Mouse (Mus musculus) left cerebral cortex, postnatal 25 days (tissue): ENCODE data around the gene Chil3. TPM values are rescaled to one million over a fixed set of nuclear protein-coding genes. Genes with fewer than 3 reads are reported as not detected.

Source experiments
- total RNA-seq, 2 experiments: library from RNA; stranded (reverse); gene quantifications; 2 replicates each; pipeline ENCODE4 v1.2.3; 2021

The Chil3 gene
- total RNA-seq, 2 experiments from 2014 or later, result not detected

Other genes starting within 250 kb of the Chil3 start
- gene I830077J02Rik, start 234.9 kb downstream of the Chil3 start, total RNA-seq, result under 1 TPM; 0.44 to 0.78 TPM
- gene Wdr77, start 208.2 kb downstream of the Chil3 start, total RNA-seq, result 10 to 100 TPM; 49.5 to 51.6 TPM
- gene Atp5f1, start 207.5 kb downstream of the Chil3 start, total RNA-seq, result 100 to 1,000 TPM; 272 to 278 TPM
- gene Ovgp1, start 193.9 kb downstream of the Chil3 start, total RNA-seq, result 1 to 10 TPM; 1.5 to 2.3 TPM
- not detected for gene Pifo, start 152.9 kb downstream of the Chil3 start, total RNA-seq
- not detected for gene Chil5, start 134.8 kb downstream of the Chil3 start, total RNA-seq
- gene Chia1, start 54.3 kb downstream of the Chil3 start, total RNA-seq, result under 1 TPM; 0.71 to 0.76 TPM
- gene Chil4, start 51.9 kb upstream of the Chil3 start, total RNA-seq, result not detected
- not detected for gene Chil6, start 238.6 kb upstream of the Chil3 start, total RNA-seq